Mouse (Mus musculus) monocyte, adult 2 months (primary cell): ENCODE measurements around the gene Rnf185.

ENCODE experiments used
- DNase-seq, 2 experiments: peaks; one replicate each; pipeline ENCODE4 v3.0.0; 2022; ENCODE audit warnings: low spot score in 2 of 2, low read depth in 1 of 2

The Rnf185 gene

GRCm38 (mm10) chr11:3396562-3396961 lies 55.6 kb downstream of the Rnf185 start:
- no peak for DNase-seq

- DNase-seq, result no peak
These were observed 56.1 kb downstream of the Rnf185 start for GRCm38 (mm10) chr11:3396091-3396490.

GRCm38 (mm10) chr11:3394520-3394919 lies 57.6 kb downstream of the Rnf185 start:
- no peak for DNase-seq

GRCm38 (mm10) chr11:3392526-3392925 lies 59.6 kb downstream of the Rnf185 start:
- no peak for DNase-seq

GRCm38 (mm10) chr11:3390789-3391188 lies 61.4 kb downstream of the Rnf185 start:
- no peak for DNase-seq

- no peak for DNase-seq
These were observed 62.2 kb downstream of the Rnf185 start for GRCm38 (mm10) chr11:3389996-3390395.

GRCm38 (mm10) chr11:3387482-3388196 lies 64.5 kb downstream of the Rnf185 start:
- no peak for DNase-seq

GRCm38 (mm10) chr11:3386941-3387368 lies 65.2 kb downstream of the Rnf185 start:
- DNase-seq, result peak; percentile 40 to 66

- peak; percentile 10 to 24 for DNase-seq
These were observed 69.3 kb downstream of the Rnf185 start for GRCm38 (mm10) chr11:3382602-3383594.

GRCm38 (mm10) chr11:3381148-3381814 lies 70.9 kb downstream of the Rnf185 start:
- DNase-seq, result no peak

- DNase-seq, result no peak
These were observed 72.7 kb downstream of the Rnf185 start for GRCm38 (mm10) chr11:3379427-3379826.

- DNase-seq, result no peak
These were observed 77.4 kb downstream of the Rnf185 start for GRCm38 (mm10) chr11:3374741-3375140.

- DNase-seq, result no peak
These were observed 77.9 kb downstream of the Rnf185 start for GRCm38 (mm10) chr11:3374293-3374645.

GRCm38 (mm10) chr11:3373591-3374292 lies 78.4 kb downstream of the Rnf185 start:
- DNase-seq, result no peak

GRCm38 (mm10) chr11:3371599-3372295 lies 80.4 kb downstream of the Rnf185 start:
- no peak for DNase-seq

- peak in 1 of 2 experiments; percentile 16 for DNase-seq
These were observed 81.1 kb downstream of the Rnf185 start for GRCm38 (mm10) chr11:3370928-3371598.

- DNase-seq, result no peak
These were observed 82.0 kb downstream of the Rnf185 start for GRCm38 (mm10) chr11:3370162-3370561.

- DNase-seq, result no peak
These were observed 82.7 kb downstream of the Rnf185 start for GRCm38 (mm10) chr11:3369449-3369848.

- DNase-seq, result no peak
These were observed 83.2 kb downstream of the Rnf185 start for GRCm38 (mm10) chr11:3368983-3369382.

- DNase-seq, result no peak
These were observed 85.8 kb downstream of the Rnf185 start for GRCm38 (mm10) chr11:3366411-3366810.
